Mouse (Mus musculus) mesoderm, embryonic 11.5 days (tissue): ENCODE data around the gene Kremen2.
A peak's percentile ranks its signal among the peaks of the same experiment; 100 is the strongest.

Experiments used
- DNase-seq: peaks from one replicate; pipeline ENCODE4 v3.0.0-alpha.2; 2012; ENCODE audit warnings: low read depth, low spot score

Kremen2 gene

DNA sequence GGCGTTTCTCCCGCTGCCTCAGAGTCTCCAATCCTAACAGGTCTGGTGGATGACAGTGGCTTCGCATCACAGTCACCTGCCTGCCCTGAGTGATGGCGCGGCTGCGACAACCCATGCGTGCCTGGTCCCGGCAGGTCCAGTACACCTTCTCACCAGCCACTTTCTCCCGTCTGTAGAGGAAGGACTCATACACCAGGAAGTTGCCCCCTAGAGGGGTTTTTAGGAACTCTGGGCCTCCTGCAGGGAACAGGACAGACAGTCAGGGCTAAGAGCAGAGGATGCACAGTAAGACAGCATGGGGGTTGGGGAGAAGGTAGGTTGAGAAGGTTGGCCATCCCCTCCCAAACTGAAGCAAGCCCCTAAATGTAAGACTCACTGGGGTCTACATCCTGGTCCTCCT is 14.6 kb upstream of the Kremen2 start:
- no peak for DNase-seq

GRCm38 (mm10) chr17:23758801-23759200 is 13.2 kb upstream of the Kremen2 start:
- no peak for DNase-seq

DNA sequence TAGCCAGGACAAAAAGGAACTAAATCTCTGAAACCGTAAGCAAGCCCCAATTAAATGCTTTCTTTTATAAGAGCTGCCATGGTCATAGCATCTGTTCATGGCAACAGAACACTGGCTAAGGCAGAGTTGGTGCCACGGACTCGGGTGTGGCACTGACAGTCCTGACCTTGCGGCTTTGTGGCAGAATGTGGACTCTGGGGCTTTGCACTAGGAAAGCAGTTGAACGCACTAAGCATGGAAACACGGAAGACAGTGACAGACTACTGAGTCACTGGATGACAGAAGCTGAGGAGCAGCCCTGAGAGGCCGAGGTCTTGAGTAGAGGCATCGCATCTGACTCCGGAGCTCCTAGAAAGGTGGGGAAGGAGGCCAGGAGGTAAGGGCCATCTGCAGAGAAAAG is 11.9 kb upstream of the Kremen2 start:
- no peak for DNase-seq

- no peak for DNase-seq
Measured at GRCm38 (mm10) chr17:23755689-23756088, 10.1 kb upstream of the Kremen2 start.

DNA sequence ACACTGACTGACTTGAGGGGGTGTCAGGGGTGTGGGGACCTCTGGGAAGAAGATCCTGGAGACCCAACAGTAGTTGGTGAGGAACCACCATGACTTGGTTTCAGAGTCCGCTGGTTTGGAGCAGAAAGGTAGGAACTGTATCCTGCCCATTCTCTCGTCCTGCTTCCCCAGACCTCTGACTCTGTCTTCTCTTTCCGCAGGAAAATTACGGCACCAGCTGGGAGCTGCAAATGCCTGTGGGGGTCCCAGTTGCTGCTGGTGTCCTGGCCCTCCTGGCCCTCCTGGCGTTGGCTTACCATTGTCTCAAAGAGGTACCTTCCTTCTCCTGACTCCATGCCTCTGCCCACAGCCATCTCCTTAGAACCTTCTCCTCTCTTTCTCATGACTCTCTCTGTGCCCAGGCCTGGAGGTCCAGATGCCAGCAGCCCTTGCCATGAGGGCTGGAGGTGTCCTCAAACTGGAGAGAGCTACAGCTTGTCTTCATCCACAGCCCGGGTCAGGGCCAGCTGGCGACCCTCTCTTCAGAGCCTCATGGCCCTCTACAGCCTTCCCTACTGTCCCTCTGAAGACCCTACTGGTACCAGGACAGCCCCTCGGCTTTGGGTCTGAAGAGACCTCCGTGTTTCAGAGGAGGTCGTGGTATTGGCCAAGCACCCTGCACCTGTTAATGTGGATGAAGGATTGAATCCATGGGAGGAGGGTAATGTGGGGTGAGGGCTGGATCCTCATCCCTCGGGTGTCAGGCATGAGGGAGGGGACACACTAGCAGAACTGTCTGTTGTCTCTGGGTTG is 4.0 kb upstream of the Kremen2 start:
- no peak for DNase-seq

- DNase-seq: peak; percentile 87
Measured at GRCm38 (mm10) chr17:23748631-23749391, 3.2 kb upstream of the Kremen2 start.

GRCm38 (mm10) chr17:23748026-23748425 is 2.4 kb upstream of the Kremen2 start:
- DNase-seq: no peak

GRCm38 (mm10) chr17:23747471-23747870 is 1.8 kb upstream of the Kremen2 start:
- no peak for DNase-seq

DNA sequence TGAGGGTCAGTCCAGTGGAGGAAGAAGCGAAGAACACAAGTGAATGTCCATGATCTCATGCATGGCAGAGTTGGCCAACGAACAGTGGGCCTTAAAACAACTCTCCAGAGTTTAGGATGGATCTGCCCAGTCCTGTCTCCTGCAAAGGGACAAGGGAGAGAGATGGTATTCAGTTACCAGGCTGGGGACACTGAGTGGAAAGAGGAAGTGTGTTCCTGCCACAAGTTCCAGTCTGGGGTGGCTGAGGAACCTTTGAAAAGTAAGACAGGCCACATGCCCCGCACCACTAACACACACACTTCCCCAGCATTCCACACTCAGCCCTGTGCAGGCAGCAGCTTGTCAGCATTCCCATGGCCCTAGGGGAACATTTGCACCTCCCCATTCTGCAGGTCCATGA is 1.1 kb upstream of the Kremen2 start:
- no peak for DNase-seq

DNA sequence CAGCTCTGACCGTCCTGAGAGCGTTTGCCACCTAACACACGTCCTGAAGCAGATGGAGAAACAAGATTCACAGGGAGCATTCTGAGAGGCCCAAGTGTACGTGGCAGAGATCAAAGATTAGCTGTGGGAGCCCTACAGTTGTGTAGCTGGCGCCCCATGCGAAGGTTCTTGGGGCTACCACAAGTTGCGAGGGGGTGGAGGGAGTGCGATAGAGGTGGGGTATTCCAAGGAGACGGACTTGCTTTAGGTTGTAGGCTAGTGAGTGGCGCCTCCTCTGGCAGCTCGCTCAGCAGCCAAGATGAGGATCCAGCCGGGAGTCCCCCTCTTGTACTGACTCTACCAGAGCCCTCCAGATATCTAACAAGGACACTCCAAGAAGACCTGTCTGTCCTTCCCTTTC is 678 bp upstream of the Kremen2 start:
- no peak for DNase-seq

- no peak for DNase-seq
Measured at GRCm38 (mm10) chr17:23744651-23745050, 982 bp downstream of the Kremen2 start.

GRCm38 (mm10) chr17:23744076-23744475 is 1.6 kb downstream of the Kremen2 start:
- DNase-seq: no peak

GRCm38 (mm10) chr17:23742941-23743340 is 2.7 kb downstream of the Kremen2 start:
- DNase-seq: no peak

DNA sequence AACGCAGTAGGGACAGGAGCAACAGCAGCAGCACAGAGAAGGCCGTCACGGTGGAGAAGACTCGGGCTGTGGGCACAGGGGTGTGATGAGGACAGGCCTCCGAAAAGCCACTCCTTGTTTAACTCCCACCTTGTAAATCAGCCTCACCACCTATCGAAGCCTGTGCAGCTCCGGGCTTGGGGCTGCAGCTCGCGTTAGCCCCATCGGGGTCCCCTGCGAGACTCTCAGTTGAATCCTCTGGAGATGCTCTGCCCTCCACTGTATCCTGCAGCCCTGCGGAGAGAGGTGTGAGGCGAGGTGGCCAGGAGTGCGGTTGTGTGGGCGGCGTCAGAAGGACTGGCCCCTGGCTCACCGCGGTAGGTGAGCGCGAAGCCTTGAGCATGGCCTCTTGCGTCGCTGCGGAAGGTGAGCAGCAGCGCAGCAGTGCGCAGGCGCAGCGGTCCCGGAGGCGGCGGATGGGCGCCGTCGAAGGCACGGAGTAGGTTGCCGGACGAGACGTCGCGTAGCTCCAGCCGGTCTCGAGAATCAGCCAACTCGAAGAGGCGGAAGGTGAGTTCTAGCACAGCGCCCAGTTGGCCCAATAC is 3.3 kb downstream of the Kremen2 start:
- peak; percentile 40 for DNase-seq

DNA sequence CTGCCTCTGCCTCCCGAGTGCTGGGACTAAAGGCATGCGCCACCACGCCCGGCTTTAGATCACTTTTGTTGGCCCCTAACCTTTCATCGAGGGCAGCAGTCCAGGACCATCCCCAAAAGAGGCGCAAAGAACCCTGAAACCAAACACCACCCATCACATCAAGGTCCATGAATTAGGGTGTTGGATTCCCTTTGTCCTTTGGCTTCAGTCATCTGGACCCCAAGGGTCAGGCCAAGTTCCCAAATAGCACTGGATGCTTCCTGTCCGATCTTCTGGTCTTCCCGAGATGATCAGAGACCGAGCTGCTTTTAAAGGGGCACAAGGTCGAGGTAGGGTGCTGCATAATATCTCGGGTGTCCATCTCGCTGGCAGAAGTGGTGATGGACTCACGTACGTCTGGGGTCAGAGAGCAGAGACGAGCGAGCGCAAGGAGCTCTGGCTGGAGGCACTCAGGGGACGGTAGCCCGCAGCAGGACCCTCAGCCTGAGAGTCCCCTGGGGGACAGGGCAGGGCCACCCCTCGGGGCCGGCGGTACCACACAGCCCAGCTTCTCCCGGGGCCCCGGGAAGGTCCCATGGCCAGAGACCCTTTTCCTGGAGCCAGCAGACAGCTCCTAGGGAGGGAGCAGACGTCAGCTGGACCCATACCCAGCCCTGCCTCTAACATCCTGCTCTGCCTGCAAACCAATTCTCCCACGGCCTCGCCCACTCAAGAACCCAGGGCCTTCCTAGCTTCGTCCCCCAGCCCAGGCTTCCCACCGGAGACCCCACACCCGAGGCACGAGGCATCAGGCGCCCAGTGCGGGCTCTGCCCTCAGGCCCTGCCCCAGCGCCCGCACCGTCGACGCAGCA is 4.0 kb downstream of the Kremen2 start:
- no peak for DNase-seq

- no peak for DNase-seq
Measured at GRCm38 (mm10) chr17:23740598-23741021, 5.0 kb downstream of the Kremen2 start, which contains the start of gene Paqr4. Gene Paqr4, minus strand, starts transcription at chr17:23740867.

DNA sequence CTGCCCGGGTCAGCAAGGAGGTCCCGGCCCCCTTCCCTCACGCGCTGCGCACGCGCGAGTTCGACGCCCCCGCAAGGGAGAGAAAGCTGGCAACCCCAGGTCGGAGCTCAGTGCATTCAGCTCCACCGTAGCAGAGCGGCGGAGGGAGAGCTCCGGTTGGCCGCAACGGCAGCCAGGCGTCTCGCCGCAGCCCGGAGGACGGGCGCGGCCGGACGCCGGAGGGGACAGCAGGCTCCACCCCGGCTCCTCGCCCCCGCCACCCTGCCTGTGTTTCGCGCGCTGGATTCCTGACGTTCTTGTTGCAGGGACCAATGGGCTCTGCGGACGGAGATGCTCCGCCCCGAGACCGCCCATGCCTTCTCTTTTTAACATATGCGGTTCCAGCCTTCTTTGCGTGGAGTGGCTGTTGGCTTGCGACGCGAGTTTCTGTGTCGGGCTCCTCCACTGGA is 5.5 kb downstream of the Kremen2 start:
- DNase-seq: peak; percentile 89

GRCm38 (mm10) chr17:23739202-23740135 is 6.2 kb downstream of the Kremen2 start:
- no peak for DNase-seq

GRCm38 (mm10) chr17:23738836-23739201 is 6.8 kb downstream of the Kremen2 start:
- DNase-seq: no peak
